Mouse (Mus musculus): ENCODE results near the gene 4931428F04Rik. TPM values are rescaled to one million over a fixed set of nuclear protein-coding genes. Genes with fewer than 3 reads are reported as not detected.

4931428F04Rik gene
- polyA plus RNA-seq (2016; fragmentation: Nextera tagmentation; extraction: Ambion mirVana), result 20.7 and 23.9 TPM in 2 replicates

DNA sequence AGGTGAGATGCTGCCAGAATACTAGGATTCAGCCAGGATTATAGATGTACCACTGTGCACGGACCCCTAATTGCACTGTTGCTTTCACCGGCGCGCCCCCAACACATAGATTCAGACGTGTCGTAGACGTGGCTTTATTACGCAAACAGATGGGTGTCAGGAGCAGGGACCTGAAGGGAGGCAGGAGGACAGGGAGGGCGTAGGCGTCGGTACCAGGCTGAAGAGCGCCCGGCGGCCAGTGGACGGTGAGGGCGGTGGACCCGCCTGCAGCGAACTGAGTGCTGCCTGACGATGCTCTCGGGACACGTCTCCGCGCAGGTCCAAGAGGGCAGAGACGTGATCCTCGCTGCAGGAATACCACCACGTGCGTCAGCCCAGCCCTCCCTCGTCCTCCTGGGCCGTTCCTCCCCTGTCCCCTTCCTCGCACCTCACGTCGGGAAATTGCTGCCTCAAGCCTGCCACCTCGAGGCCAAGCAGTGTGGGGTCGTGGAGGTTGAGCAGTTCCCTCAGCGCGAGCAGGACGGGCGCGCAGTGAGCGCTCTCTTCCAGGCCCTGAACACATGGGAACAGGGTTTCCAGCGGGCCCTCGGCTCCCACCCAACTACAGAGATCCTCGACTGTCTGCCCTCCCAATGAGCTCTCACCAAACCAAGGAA lies at the start of gene 4931428F04Rik:
TSS of gene 4931428F04Rik (minus strand) at position 60 of the 656 bp plus-strand sequence.
- peaks cover 7% of the 10 kb centered on the region for H3K36me3 ChIP-seq (replicated peaks)

DNA sequence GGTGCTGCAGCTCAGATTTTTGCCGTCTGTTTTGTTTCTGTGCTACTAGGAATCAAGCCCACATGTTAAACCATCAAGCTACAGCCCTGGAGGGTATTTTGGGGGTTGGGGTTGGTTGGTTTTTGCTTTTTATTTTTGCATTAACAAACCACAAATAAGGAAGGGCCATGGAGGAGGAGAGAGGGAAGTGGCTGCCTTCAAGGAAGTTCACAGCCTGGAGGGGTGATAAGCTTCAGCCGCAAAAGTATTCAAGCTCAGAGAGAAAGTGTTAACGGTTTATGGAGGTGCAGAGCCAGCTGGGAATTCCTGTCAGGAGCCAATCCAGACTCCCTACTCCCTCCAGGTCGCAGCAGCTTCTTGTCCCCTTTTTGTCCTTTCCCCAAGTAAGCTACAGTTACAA lies 49.3 kb upstream of the 4931428F04Rik start:
- H3K27me3 ChIP-seq (replicated peaks; ENCODE audit: low read depth, poor library complexity, severe bottlenecking), result 0 out of 2 replicates have a peak, but pooled peaks cover 3% of the 10 kb centered on the region
- peaks cover 55% of the 10 kb centered on the region for H3K36me3 ChIP-seq (replicated peaks)
- H3K4me1 ChIP-seq, result peaks cover 18% of the 10 kb centered on the region
- DNase-seq (ENCODE audit: low spot score), result no peak
- H3K27ac ChIP-seq (replicated peaks), result no peak overlapping the region; the same call in 1 of the 2 replicates
- no peaks in the 10 kb centered on the region for H3K9me3 ChIP-seq
- no peak overlapping the region for H3K4me3 ChIP-seq
- 54% methylated on average over 4 of the region's 4 CpGs for WGBS

More for the DNA sequence above, at the start of gene 4931428F04Rik:
- WGBS, result 2% methylated on average over 43 of the region's 43 CpGs
- peak within 1 kb of the TSS; percentile 94 for H3K27ac ChIP-seq (replicated peaks)
- no peaks in the 10 kb centered on the region for H3K9me3 ChIP-seq
- H3K4me1 ChIP-seq, result peaks cover 31% of the 10 kb centered on the region
- peak; percentile 71 for DNase-seq (ENCODE audit: low spot score)
- peaks cover 51% of the 10 kb centered on the region for H3K27me3 ChIP-seq (replicated peaks; ENCODE audit: low read depth, poor library complexity, severe bottlenecking)
- H3K4me3 ChIP-seq, result peak within 1 kb of the TSS; percentile 69

DNA sequence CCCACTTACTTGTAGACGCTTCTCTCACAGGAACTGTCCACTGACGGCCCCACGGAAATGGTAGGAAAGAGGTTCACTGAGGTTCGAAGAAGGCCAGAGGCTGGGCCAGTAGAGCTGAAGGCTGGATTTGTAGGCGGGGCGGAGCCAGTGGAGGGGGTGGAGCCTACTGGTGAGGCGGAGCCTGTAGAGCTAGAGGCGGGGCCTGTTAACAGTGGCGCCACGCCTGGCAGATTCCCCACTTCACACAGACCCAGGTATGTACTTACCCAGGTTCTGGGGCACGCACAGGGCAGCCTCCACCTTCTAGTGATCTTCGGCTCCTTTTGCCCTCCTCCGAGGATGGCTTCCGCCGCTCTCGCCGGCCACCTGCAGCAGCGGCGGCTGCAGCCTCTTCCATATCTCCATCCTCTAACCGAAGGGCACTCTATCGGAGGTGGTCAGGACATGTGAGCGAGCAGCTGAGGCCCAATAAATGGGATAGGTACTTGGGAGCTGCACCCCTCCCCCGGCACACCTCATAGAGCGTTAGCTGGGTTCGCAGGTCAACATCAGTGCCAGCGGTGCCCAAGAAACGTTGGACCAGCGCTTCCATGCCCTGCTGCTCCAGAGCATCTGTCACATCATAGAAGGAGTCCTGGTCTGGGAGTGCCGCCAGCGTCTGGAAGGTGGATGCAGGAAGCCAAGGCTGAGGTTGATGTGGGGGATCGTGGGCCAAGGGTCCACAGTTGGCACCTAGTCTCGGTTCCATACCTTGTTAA lies 46.9 kb upstream of the 4931428F04Rik start:
- Histone ChIP-seq H3K9me3 (no peaks in the 10 kb centered on the region), H3K4me1 (peaks cover 17% of the 10 kb centered on the region), H3K27ac (replicated peaks) (no peak overlapping the region), H3K36me3 (replicated peaks) (peaks cover 77% of the 10 kb centered on the region), H3K27me3 (replicated peaks; ENCODE audit: low read depth, poor library complexity, severe bottlenecking) (0 out of 2 replicates have a peak, but pooled peaks cover 3% of the 10 kb centered on the region), H3K4me3 (no peak overlapping the region)
- no peak for DNase-seq (ENCODE audit: low spot score)
- WGBS, result 50% methylated on average over 32 of the region's 32 CpGs

- Histone ChIP-seq H3K27ac (replicated peaks) (no peak overlapping the region), H3K36me3 (replicated peaks) (peaks cover 98% of the 10 kb centered on the region), H3K4me1 (peaks cover under 1% of the 10 kb centered on the region), H3K27me3 (replicated peaks; ENCODE audit: low read depth, poor library complexity, severe bottlenecking) (0 out of 2 replicates have a peak, but pooled peaks cover 3% of the 10 kb centered on the region), H3K4me3 (no peak overlapping the region), H3K9me3 (no peaks in the 10 kb centered on the region)
- 73% methylated on average over 2 of the region's 2 CpGs for WGBS
- DNase-seq (ENCODE audit: low spot score), result no peak
These were observed 42.9 kb upstream of the 4931428F04Rik start for GRCm38 (mm10) chr8:105332523-105332922.

GRCm38 (mm10) chr8:105331931-105332330 lies 42.3 kb upstream of the 4931428F04Rik start:
- Histone ChIP-seq H3K4me1 (peaks cover 7% of the 10 kb centered on the region), H3K27me3 (replicated peaks; ENCODE audit: low read depth, poor library complexity, severe bottlenecking) (no peaks in the 10 kb centered on the region), H3K36me3 (replicated peaks) (peaks cover 95% of the 10 kb centered on the region), H3K27ac (replicated peaks) (no peak overlapping the region), H3K9me3 (no peaks in the 10 kb centered on the region), H3K4me3 (no peak overlapping the region)
- no peak for DNase-seq (ENCODE audit: low spot score)
- WGBS, result 93% methylated on average over 9 of the region's 9 CpGs

DNA sequence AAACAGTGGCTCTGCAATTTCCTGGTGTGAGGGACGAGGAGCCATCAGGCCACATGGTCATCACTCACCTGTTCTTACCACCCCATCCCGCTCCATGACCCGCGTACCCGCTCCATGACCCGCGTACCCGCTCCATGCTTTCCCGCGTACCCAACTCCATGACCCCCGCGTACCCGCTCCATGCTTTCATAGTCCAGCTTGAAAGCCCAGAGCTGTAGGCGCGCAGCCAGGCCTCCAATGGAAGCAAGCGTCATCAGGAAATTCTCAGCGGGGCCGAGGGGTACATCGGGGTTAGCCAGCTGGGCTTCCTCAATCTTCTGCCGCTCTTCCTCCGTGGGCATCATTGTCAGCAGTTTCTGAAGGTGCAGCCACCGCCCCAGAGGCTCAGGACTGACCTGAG lies 41.8 kb upstream of the 4931428F04Rik start:
- Histone ChIP-seq H3K9me3 (no peaks in the 10 kb centered on the region), H3K4me1 (peaks cover 9% of the 10 kb centered on the region), H3K4me3 (no peak overlapping the region), H3K27me3 (replicated peaks; ENCODE audit: low read depth, poor library complexity, severe bottlenecking) (no peaks in the 10 kb centered on the region), H3K36me3 (replicated peaks) (peaks cover 90% of the 10 kb centered on the region), H3K27ac (replicated peaks) (no peak overlapping the region)
- DNase-seq (ENCODE audit: low spot score), result no peak
- 94% methylated on average over 22 of the region's 22 CpGs for WGBS

DNA sequence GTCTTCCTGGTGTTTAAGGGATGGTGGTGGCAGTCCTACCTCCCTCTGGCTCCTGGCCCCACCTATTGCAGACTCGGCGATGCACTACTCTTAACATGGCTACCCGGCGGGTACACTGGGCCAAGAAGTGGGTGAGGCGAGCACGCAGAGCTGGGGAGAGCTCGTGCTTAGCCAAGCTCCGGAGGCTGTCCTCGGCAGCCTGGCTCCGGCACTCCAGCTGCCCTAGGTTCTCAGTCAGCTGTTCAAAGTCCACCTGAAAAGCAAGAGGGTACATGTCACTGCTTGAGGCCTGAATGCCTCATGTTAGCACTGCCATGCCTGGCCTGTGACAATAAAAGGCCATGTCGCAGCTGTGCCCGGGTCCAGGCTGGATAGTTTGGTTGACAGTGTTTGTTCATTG lies 40.7 kb upstream of the 4931428F04Rik start:
- DNase-seq (ENCODE audit: low spot score), result no peak
- no peaks in the 10 kb centered on the region for H3K9me3 ChIP-seq
- peaks cover 79% of the 10 kb centered on the region for H3K36me3 ChIP-seq (replicated peaks)
- H3K4me3 ChIP-seq, result no peak overlapping the region
- H3K27ac ChIP-seq (replicated peaks), result no peak overlapping the region
- no peaks in the 10 kb centered on the region for H3K27me3 ChIP-seq (replicated peaks; ENCODE audit: low read depth, poor library complexity, severe bottlenecking)
- H3K4me1 ChIP-seq, result peaks cover 13% of the 10 kb centered on the region
- 95% methylated on average over 12 of the region's 12 CpGs for WGBS

DNA sequence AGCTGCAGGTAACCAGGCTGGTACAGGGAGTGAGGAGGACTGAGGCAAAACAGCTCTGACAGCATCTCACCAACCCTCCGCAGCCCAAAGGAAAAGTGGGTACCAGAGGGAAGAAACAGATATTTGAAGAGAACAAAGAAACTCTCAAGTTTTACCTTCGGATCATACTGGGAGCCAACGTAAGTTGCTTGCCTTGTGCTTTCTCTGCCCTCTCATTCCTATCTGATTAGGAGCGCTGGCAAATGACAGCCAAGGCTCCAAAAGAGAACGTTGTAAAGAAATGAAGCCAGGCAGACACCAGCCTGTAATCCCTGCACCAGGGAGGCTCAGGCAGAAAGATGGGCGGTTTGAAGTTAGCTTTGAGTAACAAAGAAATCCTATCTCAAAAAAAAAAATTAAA lies 37.3 kb upstream of the 4931428F04Rik start:
- 45% methylated on average over 6 of the region's 6 CpGs for WGBS
- peaks cover 55% of the 10 kb centered on the region for H3K36me3 ChIP-seq (replicated peaks)
- peak overlapping the region; percentile 88 for H3K27ac ChIP-seq (replicated peaks)

DNA sequence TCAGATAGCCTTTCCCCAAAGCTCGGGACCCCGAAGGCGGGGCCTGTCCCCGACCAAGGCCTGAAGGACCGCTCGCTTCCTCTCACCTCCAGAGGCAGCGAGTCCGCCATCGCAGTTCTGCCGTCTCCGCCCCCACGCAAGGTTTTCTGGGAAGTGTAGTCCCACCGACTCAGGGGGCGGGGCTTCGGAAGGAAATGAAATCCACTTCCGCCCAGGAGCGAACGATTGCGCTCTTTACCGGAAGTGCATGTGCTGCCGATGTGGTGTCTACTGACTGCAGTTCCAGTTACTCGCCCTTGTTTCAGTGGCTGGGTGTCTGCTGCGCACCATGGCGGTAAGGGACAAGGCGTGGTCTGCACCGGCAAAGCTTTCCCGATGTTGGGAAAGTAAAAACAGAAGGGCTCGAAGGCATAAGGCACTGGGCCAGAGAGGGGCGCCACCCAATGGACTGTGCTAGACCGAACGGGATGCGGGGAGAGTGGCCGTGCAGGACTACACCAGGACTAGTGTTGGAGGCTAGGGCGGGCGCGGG lies 36.5 kb upstream of the 4931428F04Rik start, which contains the start of the genes Lrrc29 and Tmem208:
TSS of gene Lrrc29 (minus strand) at position 138 of the 532 bp plus-strand sequence.
TSS of gene Tmem208 (plus strand) at position 214 of the 532 bp plus-strand sequence.
- peak; percentile 97 for DNase-seq (ENCODE audit: low spot score)
- H3K27ac ChIP-seq (replicated peaks), result peak within 1 kb of the TSS; percentile 88
- peaks cover 21% of the 10 kb centered on the region for H3K4me1 ChIP-seq
- peak within 1 kb of the TSS; percentile 84 for H3K4me3 ChIP-seq
- no peaks in the 10 kb centered on the region for H3K27me3 ChIP-seq (replicated peaks; ENCODE audit: low read depth, poor library complexity, severe bottlenecking)
- under 1% methylated on average over 36 of the region's 36 CpGs for WGBS
- H3K9me3 ChIP-seq, result no peaks in the 10 kb centered on the region
- peaks cover 48% of the 10 kb centered on the region for H3K36me3 ChIP-seq (replicated peaks)

More for the DNA sequence above, 37.3 kb upstream of the 4931428F04Rik start:
- no peaks in the 10 kb centered on the region for H3K9me3 ChIP-seq
- peak overlapping the region; percentile 84 for H3K4me3 ChIP-seq
- H3K4me1 ChIP-seq, result peaks cover 21% of the 10 kb centered on the region
- no peak for DNase-seq (ENCODE audit: low spot score)
- H3K27me3 ChIP-seq (replicated peaks; ENCODE audit: low read depth, poor library complexity, severe bottlenecking), result no peaks in the 10 kb centered on the region

DNA sequence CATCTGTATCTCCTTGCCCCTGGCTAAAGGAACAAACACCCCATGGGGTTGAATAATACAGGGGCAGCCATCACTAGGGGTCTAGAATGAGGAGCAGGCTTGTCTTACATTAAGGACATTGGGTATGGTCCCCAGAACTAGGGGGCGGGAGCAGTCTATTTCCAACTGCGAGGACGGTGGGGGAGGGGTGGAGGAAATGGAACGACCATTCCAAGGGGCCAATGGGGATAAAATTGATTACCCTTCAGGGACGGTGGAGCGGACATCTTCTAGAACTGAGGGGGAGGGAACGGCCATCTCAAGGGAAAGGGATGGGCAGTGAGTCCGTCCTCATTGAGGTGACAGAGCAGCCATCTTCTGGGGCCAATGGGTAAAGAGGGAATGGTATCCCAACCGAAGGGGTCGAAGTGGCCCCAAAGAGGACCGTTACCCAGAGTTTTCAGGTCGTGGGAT lies 36.0 kb upstream of the 4931428F04Rik start:
- DNase-seq (ENCODE audit: low spot score), result no peak
- WGBS, result under 1% methylated on average over 12 of the region's 12 CpGs
- Histone ChIP-seq H3K4me1 (peaks cover 21% of the 10 kb centered on the region), H3K4me3 (peak overlapping the region; percentile 84), H3K27ac (replicated peaks) (peak overlapping the region; percentile 88), H3K9me3 (no peaks in the 10 kb centered on the region), H3K36me3 (replicated peaks) (peaks cover 42% of the 10 kb centered on the region), H3K27me3 (replicated peaks; ENCODE audit: low read depth, poor library complexity, severe bottlenecking) (no peaks in the 10 kb centered on the region)

DNA sequence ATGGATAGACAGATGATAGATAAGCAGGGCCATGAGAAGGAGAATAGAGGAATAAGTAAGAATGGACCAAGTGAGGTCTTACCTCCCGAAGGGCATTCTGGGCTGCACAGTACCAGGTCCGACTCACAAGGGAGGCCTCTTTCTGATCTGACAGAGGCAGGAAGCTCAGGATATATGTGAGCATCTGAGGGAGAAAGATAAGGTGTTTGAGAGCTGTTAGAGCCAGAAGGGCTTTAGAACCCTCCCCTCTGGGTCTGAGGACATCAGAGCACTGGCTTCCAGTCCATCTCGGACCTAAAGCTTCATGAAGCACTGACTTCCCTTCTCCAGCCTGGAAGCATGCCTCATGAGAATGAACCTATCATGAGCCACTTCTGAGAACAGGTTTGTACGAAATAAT lies 33.5 kb upstream of the 4931428F04Rik start:
- Histone ChIP-seq H3K27me3 (replicated peaks; ENCODE audit: low read depth, poor library complexity, severe bottlenecking) (no peaks in the 10 kb centered on the region), H3K4me3 (no peak overlapping the region), H3K4me1 (peaks cover 21% of the 10 kb centered on the region), H3K27ac (replicated peaks) (no peak overlapping the region), H3K9me3 (no peaks in the 10 kb centered on the region), H3K36me3 (replicated peaks) (peaks cover 38% of the 10 kb centered on the region)
- WGBS, result 89% methylated on average over 4 of the region's 4 CpGs
- no peak for DNase-seq (ENCODE audit: low spot score)

DNA sequence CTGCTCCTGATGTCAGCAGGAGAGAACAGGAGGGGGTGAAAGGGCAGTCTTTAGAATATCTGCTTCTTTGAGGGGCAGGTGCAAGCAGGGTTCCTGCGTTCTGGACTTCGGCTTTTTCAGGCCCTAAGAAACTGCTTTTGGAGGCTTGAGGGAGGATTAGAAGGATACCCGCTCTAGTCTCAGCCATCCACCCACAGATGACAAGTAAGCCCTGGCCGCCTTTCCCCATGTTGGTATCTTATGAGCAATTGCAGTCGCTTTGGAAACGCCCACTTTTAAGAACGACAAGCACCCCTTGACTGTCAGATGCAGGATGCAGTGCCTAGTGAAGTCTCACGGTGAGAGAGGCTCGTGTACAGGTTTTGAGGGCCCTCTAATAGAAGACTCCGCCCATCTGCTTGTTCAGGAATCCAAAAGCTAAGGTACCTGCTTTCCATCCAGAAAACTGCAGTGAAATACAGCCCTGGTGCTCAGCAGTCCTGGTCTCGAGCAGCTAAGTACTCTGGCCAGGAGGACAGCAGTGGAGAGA lies 29.1 kb upstream of the 4931428F04Rik start:
- no peak for DNase-seq (ENCODE audit: low spot score)
- Histone ChIP-seq H3K27ac (replicated peaks) (no peak overlapping the region), H3K36me3 (replicated peaks) (peaks cover 69% of the 10 kb centered on the region), H3K27me3 (replicated peaks; ENCODE audit: low read depth, poor library complexity, severe bottlenecking) (no peaks in the 10 kb centered on the region), H3K4me3 (no peak overlapping the region), H3K9me3 (no peaks in the 10 kb centered on the region), H3K4me1 (peaks cover 4% of the 10 kb centered on the region)
- 81% methylated on average over 11 of the region's 11 CpGs for WGBS

All from embryonic facial prominence, embryonic 10.5 days (tissue).